Mouse (Mus musculus) thymus, adult 18-20 months (tissue): ENCODE results near the gene Apex1.
A peak's percentile ranks its signal among the peaks of the same experiment; 100 is the strongest.
"Not testable (repeated sequence)": the region's sequence is repeated elsewhere in the genome, so short reads cannot be mapped to it uniquely, and the experiment has no call there.

Source experiments
- DNase-seq, 2 experiments: peaks; one replicate each; pipeline ENCODE4 v3.0.0; 2022; ENCODE audit warnings: mixed read lengths in 2 of 2

The Apex1 gene

GRCm38 (mm10) chr14:50924281-50925064, at the start of gene Apex1, which contains the start of gene Osgep:
Gene Apex1, plus strand, starts transcription at chr14:50924968.
Gene Osgep, minus strand, starts transcription at chr14:50924893.
- peak; percentile 92 to 95 for DNase-seq

DNA sequence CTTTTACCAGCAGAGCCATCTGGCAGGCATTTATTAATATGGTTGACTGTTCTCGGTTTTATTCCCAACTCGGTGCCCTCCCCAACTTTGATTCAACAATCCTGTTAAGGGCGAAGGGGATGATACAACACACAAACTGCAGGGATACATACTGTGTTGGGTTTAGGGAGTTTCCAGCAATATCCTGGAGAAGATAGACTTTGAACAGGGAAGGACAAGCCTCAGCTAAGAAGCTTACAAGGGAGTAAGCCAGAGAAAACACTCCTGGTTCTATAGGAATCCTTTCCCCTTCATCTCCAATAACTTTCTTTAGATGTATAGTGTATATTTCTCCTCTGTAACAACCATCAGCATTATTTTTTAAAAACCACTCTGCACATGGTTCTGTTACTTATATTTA, 49.6 kb upstream of the Apex1 start:
- DNase-seq, result no peak

DNA sequence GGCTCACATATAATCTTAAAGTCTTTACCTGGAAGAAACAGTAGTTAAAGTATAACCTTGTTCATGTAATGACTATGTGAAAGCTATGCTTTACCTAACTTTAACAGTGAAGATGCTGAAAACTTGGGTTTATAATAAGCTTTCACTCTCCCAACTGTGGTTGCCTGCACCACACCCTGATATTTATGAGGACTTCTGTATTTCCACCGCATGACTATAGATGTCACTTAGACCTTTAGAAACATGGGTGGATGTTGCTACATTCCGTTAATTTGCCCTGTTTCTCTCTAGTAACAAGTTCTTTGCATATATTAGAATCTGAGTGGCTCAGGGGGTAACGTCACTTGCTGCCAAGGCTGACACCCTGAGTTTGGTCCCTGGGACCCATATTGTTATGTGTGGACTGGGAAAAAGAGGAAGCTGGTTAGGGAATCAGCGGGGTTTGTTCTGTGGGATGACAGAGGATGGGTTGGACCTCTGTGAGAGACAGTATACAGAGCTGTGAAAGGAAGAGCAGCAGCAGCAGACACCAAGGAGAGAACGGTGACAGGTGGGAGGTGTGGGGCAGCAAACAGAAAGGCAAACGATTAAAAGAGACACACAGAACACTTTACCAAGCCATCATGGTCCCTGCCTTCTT, 49.1 kb upstream of the Apex1 start:
- DNase-seq, result no peak

DNA sequence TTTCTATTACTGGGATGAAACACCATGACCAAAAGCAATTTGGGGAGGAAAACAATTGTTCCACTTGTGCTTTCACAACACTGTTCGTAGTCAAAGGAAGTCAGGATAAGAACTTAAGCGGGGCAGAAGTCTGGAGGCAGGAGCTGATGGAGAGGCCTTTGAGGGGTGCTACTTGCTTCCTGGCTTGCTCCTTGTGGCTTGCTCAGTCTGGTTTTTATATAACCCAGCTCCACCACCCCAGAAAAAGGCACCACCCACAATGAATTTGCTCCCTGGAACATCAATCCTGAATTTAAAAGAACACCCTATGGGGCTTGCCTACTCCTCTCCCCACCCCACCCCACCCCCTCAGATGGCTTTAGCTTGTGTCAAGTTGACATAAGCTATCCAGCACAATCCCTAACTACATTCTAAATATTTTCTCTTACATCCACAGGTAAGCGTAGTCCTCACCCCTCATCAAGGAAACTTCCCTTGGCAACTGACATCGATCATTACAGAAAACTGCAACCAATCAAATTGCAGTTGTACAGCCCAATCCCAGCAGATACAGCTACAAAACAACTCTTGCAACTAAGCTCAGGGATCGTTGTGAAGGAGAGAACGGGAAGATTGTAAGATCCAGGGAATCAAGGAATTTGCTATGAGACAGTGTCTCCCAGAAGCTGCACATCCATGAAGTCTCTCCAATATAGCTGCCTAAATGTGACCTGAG, 48.4 kb upstream of the Apex1 start:
- DNase-seq, result no peak

DNA sequence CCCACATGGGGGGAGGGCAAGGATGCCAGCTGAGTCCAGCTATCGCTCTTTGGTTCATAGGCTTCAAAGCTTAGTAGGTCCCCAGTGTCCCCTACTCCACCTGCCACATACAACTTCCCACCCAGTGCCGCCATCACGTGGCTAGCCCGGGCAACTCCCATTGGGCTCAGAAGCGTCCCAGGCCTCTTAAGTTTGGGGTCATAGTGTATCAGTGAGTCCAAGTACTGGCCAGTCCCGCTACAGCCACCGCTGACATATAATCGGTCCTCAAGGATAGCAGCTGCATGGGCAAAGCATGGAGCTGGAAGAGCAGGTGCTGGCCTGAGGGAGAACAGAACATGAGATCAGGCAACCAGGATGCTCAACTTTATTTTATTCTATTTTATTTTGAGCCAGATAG, 33.1 kb upstream of the Apex1 start:
- DNase-seq, result no peak

DNA sequence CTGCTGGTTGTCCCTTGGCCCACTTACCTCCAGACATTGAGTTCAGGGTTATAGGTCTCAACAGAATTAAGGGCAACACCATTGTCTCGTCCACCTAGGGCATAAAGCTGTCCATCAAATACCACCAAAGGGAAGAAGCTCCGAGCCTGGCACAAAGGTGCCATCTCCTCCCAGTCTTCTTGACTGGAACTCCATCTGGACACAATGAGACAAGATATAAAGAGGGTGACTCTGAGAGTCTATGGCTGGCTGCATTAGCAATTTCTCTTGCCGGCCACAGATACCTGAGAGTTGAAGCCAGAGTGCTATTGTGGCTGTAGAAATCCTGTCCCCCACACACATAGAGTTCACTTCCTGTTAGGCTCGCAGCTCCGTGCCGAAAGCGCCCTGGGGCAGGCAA, 32.7 kb upstream of the Apex1 start:
- no peak for DNase-seq

DNA sequence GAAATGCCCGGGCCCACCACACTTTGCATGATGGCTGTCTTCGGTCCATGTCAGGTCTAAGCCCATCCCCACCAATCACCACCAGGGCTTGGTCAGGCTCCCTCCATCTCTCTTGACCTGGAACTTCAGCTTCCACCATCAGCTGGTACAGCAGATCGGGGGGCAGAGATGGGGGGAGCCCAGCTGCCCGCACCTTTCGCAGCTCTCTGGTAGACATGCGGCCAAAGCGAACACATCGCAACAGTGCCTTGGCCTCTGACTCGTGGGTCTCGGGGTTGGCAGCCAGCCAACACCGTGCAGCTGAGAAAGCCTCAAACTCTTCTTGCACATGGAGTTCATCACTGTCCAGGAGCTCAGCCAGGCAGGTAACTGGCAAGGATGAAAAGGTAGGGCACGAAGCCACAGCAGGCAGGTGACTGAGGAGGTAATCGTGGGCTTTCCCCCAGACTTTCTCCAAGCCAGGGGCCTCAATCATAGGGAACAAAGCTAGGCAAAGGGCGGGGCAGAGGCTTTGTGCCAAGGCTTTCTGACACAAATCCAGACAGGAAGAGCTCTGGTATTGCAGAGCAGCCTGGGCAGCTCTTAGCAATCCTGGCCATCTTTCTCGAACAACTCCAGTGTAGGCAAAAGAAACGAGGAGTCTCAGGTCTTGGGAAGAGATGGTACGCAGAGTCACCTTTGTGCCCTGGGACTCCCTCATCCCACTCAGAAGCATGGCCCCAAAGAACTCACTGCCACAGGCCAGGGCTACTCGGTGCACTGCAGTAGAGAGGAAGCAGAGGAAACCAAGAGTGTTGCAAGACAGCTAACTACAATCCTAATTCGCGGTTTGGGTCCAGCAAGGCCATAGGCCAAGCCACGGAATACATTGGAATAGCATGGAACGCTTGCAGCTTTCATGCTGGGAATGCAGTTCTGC, 32.0 kb upstream of the Apex1 start:
- no peak for DNase-seq

DNA sequence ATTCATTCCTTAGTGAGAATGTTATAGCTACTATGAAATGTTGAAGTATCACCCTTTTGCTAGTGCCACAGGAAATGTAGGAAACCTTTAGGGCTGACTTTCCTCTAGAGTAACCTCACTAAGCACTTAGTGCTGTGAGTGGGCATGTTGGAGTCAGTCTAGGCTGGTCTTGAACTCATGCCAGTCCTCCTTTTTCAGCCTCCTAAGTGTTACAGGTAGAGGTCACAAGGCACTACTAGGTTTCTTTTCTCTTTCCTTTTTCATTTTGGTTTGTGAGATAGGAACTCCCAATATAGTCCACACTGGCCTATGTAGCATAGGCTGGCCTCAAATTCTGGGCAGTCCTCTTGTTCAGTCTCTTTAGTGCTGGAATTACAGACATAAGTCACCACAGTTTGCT, 29.4 kb upstream of the Apex1 start:
- DNase-seq, result no peak

DNA sequence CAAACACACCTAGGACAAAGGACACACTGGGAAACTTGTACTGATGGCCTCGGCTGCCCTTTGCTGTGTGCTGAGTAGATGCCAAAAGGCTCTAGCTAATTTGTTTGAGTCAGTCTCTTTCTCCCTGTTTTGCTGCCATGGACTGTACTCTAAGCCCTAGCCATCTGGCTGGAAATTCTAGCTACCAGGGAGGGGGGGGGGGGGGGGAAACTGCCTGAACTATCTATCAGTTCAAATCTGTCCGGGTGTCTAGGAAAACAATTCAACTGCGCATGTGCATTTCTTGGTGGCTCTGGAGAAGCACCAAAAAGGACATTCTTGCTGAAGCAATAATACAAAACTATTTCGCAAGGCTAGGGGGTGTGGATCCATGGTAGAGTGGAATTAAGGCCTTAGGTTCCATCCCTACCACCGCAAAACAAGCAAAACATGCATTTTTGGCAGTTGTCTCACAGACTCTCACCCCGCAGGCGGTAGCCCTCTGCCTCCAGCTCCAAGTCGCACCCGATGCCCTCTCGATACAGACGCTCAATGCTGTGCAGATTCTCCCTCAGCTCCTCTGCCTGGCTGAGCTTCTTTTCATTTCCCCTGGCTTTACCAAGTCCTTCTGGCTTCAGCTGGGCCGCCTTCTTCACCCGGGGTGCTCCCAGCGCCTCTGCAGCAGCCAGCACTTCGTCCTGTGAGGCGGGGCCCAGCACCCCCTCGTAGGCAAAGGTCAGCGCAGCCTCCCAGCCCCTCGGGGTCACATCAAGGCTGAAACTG, 28.6 kb upstream of the Apex1 start:
- DNase-seq, result no peak

DNA sequence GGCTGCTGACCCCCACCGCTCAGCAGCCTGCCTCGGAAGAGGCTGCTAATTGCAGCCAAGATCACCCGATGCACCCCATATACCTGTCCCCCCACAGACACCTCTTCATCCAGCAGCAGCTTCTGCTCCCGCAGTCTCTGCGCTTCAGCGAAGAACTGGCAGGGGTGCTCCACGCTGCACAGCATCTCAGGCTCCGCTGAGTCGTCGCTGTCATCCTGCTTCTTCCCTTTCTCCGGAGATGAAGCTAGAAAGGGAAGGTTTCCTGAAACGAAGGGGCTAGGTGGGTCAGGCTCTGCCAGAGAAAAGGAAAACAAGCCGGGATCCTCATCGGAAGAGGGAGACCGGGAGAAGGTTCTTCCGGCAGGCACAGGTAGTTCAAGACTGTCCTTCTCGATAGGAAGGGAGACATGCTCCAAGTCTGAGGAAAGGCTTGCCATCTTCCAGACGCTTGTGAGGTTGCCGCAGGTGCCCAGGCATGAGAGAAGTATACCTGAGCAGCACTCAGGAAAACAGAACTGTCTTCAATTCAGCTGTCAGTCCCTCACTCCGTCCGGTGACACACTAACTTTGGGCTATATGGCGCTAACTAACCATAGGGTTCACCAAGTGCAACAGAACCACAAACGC, 27.9 kb upstream of the Apex1 start:
- DNase-seq, result no peak

DNA sequence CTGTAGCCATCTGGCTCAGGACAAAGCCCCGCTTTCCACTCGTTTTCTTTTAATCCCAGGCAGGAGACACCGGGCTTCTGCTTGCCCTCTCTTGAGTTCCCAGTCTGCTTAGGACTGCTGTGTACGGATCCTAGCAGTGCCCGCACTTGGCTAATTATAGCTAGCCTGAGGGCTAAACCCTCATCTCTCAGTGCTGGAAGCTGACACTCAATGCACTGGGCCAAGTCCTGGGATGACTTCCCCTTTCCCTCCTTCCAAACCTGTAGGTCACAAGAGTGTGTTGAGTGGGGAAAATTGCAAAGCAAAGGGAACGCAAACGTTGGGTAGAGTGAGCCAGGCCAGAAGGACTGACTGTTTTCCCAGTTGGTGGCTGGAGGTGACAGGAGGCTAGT, 27.4 kb upstream of the Apex1 start, which contains the start of gene Klhl33:
TSS of gene Klhl33 (minus strand) at position 134 of the 392 bp plus-strand sequence.
- DNase-seq, result no peak

DNA sequence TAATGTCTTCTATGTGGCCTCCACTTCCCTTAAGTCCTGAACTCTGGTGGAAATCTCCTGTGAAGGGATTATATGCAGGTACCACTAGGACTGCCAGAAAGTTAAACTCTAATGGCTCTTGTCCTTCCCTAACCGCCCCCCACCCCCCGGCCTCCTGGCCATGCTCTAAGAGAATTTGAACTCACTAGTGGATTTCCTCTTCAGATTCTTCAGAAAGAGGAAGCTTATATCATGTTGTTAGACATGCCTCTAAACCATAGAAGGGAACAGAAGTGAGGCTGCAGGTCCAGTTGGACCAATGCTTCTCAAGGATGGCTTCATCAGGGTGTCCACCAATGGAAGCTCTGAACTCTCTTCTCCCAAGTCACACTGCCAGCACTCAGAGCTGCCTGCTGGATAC, 26.8 kb upstream of the Apex1 start:
- DNase-seq, result not testable (repeated sequence)

DNA sequence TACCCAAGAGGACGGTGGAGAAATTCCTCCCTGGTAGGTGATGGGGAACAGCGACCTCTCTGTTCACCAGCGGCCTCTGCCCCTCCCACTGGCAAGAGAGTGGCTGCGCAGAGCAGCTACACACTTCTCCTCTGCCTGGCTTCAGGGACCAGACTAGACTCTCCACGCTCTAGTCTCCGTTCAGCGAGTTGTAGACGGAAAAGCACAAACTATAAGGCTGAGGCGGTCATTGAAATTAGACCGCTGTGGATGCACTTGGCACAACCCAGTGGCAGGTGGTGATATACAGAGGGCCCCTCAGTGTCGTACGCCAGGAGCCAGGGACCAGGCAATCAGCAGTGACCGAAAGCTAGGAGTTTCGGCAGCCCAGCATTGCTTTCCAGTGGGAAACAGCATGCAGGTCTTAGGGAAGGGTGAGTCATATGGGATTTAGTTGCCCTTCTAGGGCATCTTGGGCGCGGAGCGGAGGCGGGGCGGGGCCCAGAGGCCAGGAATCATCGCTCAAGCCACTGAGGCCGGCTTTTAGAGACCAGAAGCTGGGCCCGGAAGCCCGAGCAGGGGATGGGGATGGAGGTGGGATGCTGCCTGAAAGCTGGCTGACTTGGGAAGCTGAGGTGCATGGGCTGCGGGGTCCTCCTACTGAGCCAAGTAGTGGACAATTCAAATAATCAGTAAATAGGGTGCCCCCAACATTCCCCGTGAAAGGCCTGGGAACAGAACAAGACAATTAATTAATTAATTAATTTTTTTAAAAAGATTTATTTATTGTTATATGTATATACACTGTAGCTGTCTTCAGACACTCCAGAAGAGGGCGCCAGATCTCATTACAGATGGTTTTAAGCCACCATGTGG, 20.6 kb upstream of the Apex1 start:
- DNase-seq, result no peak

DNA sequence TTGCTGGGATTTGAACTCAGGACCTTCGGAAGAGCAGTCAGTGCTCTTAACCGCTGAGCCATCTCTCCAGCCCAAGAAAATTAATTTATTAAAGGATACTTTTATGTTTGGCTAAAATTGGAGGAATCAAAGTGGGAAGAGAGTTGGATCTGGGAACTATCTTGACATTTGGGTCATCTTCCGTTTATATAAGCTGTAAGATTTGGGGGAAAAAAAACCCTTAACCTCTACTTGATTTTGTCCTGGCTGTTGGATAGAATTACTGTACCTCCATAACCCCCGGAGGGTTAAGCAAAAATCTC, 20.0 kb upstream of the Apex1 start:
- no peak for DNase-seq

DNA sequence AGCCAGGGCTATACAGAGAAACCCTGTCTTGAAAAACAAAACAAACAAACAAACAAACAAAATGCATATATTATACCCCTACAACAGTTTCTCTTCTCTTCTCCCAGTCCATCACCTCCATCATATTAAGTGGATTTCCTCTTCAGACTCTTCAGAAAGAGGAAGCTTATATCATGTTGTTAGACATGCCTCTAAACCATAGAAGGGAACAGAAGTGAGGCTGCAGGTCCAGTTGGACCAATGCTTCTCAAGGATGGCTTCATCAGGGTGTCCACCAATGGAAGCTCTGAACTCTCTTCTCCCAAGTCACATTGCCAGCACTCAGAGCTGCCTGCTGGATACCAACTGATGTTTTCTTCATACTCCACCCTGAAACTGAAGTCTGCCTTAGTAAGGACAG, 19.4 kb upstream of the Apex1 start:
- DNase-seq, result not testable (repeated sequence)

DNA sequence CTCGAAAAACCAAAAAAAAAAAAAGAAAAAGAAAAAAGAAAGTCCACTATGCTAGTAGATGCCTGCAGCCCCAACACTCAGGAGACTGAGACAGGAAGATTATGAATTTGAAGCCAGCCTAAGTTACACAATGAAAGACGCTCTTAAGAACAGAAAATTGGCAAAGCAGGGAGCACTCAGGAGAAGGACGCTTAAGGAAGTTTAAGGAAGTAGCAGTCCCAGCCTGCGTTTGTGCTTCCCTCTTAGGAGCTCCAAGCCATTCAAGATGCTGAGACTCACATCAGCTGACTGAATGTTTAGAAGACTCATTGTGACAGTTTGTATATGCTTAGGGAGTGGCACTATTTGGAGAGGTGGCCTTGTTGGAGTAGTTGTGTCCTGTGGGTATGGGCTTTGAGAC, 16.6 kb upstream of the Apex1 start:
- no peak for DNase-seq

GRCm38 (mm10) chr14:50911356-50911755, 13.4 kb upstream of the Apex1 start:
- DNase-seq, result no peak

DNA sequence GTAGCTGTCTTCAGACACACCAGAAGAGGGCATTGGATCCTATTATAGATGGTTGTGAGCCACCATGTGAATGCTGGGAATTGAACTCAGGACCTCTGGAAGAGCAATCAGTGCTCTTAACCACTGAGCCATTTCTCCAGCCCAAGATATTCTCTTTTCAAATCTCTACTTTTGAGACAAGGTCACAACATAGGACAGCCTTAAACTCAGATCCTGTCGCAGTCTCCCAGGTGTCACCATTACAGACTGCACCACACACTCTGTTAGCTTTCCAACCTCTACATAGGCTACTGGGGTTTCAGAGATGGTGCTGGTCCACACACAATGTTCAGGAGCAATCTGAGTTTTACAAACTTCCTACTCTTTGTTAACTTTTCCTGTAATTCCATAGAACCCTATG, 1.3 kb upstream of the Apex1 start:
- not testable (repeated sequence) for DNase-seq

DNA sequence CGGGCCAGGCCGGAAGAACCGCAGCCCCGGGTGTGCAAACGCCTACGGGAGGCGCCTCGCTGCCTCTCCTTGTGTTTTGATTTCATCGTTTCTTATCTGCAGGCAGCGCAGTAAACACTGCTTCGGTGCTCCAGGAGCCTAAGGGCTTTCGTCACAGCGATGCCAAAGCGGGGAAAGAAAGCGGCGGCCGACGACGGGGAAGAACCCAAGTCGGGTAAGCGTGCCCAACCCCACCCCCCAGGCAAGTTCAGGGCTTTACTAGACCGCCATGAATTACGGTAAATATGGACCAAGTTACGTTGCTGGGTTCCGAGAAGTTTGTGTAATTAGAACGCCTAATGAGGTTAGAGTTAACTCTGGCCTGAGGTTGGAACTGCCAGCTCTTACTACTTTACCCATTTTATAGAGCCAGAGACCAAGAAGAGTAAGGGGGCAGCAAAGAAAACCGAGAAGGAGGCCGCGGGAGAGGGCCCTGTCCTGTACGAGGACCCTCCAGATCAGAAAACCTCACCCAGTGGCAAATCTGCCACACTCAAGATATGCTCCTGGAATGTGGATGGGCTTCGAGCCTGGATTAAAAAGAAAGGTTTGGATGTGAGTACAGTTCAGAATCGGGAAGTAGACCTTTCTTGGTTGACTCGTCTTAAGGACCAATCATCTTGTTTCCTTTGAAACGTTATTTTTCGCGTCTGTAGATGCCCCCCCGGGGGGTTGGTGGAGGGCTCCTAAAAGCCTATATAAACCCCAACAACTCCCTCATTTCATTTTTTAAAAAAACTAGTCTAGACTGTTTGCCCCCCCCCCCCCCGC, 548 bp downstream of the Apex1 start:
- peak in 1 of 2 experiments; percentile 4 for DNase-seq

- no peak for DNase-seq
These were observed 2.6 kb downstream of the Apex1 start for GRCm38 (mm10) chr14:50927366-50927765.
